Mouse (Mus musculus) lung, postnatal 4 days (tissue): ENCODE data around the gene Slc41a2.
"Not testable (repeated sequence)": the region's sequence is repeated elsewhere in the genome, so short reads cannot be mapped to it uniquely, and the experiment has no call there.

ENCODE experiments used
- DNase-seq, 2 experiments: peaks; one replicate each; pipeline ENCODE4 v3.0.0; 2021

Gene Slc41a2

DNA sequence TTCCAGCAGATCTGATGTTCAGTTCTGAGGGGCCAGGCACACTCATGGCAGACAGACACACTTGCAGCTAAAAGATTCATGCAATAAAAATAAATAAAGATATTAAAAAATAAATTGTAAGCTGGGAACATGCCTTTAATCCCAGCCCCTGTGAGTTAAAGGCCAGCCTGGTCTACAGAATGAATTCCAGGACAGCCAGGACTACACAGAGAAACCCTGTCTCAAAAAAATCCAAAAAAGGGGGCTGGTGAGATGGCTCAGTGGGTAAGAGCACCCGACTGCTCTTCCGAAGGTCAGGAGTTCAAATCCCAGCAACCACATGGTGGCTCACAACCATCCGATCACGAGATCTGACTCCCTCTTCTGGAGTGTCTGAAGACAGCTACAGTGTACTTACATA is 14.1 kb upstream of the Slc41a2 start:
- DNase-seq, result not testable (repeated sequence)

DNA sequence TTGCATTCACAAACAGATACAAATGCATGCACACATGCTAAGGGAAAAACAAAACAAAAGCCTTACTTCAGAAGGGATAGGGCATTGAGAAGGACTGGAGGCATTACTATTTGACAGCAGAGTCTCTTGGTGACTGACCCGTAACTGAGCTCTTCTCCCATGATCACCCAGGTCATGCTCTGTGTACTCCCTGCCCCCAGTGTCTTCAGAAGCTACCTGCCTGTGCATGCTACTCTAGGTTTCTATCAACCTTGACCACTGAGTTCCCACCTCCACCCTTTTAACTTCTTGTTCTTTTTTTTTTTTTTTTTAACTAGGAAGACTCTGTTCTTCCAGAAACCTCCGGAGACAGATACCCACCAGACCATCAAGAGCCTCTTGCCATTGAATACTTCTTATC is 13.0 kb upstream of the Slc41a2 start:
- no peak for DNase-seq

GRCm38 (mm10) chr10:83347494-83347893 is 9.8 kb upstream of the Slc41a2 start:
- no peak for DNase-seq

GRCm38 (mm10) chr10:83346359-83346736 is 8.7 kb upstream of the Slc41a2 start:
- no peak for DNase-seq

DNA sequence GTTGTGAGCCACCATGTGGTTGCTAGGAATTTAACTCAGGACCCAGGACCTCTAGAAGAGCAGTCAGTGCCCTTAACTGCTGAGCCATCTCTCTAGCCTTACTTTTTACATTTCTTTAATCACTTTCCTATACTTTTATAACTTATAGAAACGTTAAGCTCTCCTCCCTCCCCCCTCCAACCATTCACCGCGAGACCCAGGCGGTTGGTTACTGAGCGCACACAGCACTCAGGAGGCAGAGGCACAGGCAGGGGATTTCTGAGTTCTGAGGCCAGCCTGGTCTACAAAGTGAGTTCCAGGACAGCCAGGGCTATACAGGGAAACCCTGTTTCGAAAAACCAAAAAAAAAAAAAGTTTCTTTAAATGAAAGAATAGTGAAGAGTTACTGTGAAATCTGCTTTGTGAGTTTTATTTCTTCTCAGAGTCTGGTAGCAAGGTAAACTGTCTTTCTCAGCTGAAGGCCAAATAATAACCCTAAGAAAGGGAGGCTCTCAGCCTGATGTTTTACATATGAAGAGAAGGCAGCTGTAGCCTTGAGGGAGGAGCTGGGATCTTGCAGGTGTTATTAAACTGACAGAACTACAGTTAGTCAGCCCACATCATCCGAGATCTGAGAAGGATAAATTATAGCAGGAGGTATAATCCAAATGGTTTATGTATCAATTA is 8.1 kb upstream of the Slc41a2 start:
- no peak for DNase-seq

DNA sequence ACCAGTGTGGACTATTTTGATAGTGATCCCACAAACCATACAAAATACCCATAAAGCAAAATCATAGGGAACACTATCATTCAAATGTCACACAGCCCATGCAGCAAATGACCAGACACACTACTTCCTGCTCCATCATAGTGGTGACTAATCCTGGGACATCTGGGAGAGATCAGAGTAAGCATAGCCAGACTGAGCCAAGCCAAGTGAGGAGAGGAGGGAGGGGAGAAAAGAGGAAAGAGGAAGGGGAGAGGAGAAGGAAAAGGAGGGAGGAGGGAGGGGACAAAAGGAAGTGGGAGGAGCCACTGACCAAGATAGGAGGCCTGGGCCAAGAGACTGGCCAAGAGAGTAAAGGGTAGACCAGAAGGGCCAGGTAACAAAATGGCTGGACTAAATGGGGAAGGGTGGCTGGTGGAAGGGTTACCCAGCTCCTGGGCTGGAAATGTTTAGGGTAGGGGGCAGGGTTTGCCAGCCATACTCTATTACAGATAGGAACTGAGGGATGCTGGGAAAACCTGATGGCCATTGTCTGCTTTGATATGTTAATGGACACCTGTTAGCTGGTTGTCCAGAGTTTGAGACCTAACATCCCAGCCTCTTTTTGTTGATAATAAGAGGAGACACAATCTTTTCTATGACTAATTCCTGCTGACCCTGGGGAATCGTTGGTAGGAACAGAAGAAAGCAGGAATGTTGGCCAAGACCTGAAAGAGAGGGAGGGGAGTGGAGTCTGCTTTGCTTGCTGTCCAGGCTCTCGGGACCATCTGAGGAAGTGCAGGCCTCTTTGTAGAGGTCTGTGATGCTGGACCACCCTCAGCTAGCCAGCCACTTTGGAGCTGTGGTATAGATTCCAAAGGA is 6.4 kb upstream of the Slc41a2 start:
- DNase-seq, result no peak

GRCm38 (mm10) chr10:83343171-83343570 is 5.5 kb upstream of the Slc41a2 start:
- no peak for DNase-seq

- DNase-seq, result no peak
Measured at GRCm38 (mm10) chr10:83341226-83341625, 3.5 kb upstream of the Slc41a2 start.

DNA sequence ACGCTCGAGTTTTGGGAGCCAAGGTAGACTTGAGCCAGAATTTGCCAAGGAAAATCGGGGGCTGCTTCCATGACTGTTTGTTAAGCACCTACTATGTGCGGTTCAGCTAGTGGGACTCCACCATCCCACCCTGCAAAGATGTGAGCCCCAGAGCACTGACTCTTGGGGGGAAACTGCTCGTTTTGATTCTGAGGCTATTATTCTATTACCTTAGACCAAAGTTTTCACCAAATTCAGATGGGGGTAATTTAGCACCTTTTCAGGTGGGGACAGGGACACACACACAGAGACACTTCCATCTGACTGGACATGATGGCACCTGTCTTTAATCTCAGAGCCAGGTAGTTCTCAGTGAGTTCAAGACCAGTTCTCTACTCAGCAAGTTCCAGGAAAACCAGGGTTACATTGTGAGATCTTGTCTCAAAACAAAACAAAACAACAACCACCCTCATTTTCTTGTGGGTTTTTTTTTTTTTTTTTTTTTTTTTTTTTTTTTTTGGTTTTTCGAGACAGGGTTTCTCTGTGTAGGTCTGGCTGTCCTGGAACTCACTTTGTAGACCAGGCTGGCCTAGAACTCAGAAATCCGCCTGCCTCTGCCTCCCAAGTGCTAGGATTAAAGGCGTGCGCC is 403 bp upstream of the Slc41a2 start:
- DNase-seq, result no peak

GRCm38 (mm10) chr10:83336336-83336735 is 1.3 kb downstream of the Slc41a2 start:
- DNase-seq, result no peak

- no peak for DNase-seq
Measured at GRCm38 (mm10) chr10:83332581-83332980, 5.1 kb downstream of the Slc41a2 start.

DNA sequence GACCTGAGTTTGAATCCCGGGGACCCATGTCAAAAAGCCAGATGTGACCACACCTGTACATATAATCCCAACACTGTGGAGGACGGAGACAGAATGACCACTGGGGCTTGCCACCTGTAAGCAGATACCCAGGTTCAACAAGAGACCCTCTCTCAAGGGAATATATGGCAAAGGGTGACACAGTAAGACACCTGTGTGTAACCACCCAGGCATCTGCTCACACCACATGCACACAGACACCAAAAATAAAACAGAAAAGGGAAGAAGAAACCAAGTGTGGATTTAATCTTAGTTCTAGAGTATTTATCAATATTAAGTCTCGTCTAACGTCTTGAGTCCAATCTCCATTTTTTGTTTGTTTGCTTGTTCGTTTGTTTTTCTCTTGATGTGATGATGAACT is 5.9 kb downstream of the Slc41a2 start:
- DNase-seq, result no peak

DNA sequence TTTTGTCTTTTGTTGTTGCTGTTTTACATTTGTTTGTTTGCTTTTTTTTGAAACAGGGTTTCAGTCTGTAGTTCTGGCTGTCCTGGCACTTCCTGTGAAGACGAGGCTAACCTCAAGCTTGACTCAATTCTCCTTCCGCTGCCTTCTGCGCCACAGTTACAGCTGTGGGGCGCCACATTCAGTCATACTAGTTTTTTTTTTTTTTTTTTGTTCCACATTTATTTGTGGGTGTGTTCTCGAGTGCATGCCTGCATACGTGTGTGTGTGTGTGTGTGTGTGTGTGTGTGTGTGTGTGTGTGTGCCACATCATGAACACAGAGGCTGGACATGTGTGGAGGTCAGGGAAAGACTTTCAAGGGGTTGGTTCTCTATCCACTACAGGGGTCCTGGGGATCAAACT is 7.3 kb downstream of the Slc41a2 start:
- no peak for DNase-seq

DNA sequence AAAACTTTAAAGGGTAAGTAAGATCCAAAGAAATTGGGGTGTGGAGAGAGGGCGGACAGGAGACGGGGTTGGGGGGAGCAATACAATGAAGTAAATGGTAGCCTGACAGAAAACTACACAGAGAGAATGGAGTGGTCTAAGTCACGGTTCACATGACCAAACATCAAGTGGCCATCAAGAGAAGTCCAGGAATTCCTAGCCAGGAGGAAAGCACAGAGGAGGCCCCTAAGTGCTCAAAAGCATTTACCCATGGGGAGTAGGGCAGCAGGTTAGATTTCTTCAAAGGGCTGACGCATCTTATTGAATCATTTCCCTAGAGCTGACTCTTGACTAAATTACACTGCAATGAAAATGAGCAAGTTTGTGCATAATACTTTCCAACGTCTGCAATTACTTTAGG is 8.9 kb downstream of the Slc41a2 start:
- DNase-seq, result no peak

DNA sequence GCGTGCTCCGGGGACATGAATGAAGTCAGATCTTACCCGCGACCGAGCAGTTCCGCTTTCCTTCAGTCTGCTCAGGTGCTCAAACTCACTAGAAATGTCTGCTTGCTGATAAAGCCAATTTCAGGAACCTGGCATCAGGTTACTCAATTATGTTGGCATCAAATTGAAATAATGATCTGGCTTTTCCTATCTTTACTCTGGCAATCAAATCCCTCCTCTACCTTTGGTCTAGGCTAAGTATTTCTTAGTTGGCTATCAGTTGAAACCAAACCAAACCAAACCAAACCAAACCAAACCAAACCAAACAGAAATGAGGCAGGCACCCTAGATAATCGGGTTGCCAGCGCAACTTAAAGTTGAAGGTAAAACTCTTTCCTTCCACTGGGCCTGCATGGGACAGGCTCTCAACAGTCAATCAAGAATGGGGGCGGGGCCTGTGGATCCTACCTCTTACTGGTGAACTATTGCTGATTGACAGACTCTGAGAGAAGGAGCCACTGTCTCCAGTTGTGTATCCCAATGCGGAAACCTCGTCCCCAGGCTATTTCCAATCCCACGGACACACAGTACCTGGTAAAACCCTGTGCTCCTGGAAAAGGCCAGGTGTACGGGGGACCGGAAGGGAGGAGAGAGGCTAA is 10.9 kb downstream of the Slc41a2 start:
- DNase-seq, result no peak

- no peak for DNase-seq
Measured at GRCm38 (mm10) chr10:83325903-83326302, 11.8 kb downstream of the Slc41a2 start.

DNA sequence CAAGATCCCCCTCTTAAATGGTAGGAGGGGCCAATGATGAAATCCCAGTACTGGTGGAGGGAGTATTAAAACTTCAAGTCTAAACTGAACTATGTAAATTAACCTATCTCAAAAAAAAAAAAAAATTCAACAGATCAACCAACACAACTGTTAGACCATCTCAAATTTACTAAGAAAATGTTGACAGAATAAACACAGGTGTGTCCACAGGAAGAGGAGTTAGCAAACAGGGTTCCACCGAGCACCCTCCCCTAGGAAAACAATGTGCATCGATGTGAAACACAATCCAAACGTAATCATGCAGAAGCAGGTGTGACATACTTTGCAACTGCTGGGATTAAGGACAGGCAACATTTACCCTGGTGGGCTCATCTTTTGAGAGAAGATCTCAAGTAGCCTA is 12.8 kb downstream of the Slc41a2 start:
- no peak for DNase-seq

DNA sequence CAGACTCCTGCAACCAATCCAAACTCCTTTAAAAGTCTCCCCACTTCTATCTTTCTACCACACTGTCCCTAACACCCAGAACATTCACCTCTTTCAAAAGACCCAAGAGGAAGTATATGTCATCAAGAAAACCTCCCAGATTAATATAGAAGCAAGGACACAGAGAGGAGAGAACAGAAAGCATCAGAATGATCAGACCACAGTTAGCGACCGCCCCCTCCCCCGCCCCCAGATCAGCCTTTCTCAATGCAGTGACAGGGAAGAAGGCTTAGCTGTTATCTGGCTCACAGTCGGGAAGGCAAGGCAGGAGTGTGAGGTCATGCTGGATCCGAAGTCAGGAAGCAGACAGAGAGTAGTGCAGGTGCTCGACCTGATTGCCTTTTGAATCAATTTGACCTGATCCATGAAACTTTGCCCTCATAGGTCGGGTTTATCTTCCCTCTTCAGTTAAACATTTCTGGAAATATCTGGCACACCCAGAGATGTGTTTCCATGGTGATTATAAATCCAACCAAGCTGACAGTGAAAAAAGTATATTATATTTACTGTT is 15.1 kb downstream of the Slc41a2 start:
- no peak for DNase-seq

DNA sequence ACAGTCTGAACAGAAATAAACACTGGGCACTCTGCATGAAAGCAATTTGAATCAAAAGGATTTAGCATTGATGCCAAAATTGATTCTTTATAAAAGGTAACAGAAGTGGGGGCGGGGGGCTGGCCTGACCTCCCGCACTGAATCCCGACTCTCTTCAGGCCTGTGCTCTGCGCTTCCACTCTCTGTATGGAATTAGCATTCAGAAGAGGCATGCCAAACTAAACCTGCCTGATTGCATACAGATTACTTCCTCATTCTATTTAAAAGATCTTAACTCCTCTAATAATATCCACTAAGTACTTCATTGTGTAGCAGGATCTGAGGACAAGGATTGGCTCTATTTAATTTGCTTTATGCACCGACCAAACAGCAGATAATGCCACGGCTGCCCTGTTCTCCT is 16.2 kb downstream of the Slc41a2 start:
- no peak for DNase-seq

GRCm38 (mm10) chr10:83320870-83321269 is 16.8 kb downstream of the Slc41a2 start:
- no peak for DNase-seq

DNA sequence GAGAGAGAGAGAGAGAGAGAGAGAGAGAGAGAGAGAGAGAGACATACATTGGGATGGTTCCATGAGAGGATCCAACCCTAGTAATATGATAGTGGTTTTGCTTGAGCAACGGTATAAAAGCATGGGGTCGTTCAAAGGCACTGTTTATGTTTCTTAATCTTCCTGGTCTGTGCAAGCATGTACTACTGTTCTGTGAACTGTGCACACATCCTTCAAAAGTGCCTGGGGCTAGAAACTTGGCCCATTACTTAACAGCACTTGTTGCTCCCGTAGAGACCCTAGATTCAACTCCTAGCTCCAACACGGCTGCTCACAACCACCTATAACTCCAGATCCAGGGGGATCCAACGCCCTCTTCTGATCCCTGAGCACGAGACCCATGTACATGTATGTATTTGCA is 17.3 kb downstream of the Slc41a2 start:
- no peak for DNase-seq

DNA sequence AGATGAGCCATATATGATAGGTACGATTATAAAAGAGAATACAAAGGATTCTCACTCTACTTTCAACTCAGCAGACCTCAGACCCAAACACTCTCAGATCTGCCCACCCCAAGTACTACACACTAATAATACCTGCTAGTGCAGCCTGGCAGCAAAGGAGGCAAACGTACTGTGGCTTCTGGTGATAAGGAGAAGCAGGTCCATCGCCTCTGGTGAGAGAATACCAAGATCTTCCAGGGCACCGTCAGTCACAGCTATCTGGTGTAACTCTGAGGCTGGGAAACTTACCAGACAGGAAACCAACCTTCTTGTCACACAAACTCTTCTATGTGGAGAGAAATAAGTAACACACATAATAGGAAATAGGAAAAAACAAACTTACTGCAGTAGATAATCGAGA is 24.6 kb downstream of the Slc41a2 start:
- DNase-seq, result no peak

- no peak for DNase-seq
Measured at GRCm38 (mm10) chr10:83310356-83310755, 27.3 kb downstream of the Slc41a2 start.
